Mouse (Mus musculus): ENCODE data around the gene 1700012B07Rik. TPM values are rescaled to one million over a fixed set of nuclear protein-coding genes. Genes with fewer than 3 reads are reported as not detected.
A peak's percentile ranks its signal among the peaks of the same experiment; 100 is the strongest.

The 1700012B07Rik gene
- not detected for total RNA-seq (2021)
- long read RNA-seq, experiment 1: 0 reads
- long read RNA-seq, experiment 2: 0 reads

DNA sequence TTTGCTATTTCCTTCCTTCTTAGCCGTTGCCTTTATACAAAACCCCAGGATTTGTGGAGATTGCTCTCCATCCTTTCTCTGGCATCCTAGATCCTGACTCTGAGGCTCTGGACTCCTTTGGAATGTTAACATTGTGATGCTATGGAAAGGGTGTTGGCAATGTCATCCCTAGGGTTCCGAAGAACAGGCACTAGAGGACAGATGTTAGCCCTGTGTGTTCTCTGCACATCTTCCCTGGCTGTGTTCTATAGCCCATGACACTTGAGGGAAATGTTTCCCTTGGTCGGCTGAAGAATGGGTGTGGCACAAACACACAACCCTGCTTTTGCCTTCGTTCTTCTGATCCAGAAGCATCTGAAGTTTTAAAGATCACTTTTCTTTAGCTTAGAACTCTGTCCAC lies at the start of gene 1700012B07Rik:
Gene 1700012B07Rik, minus strand, starts transcription at position 101 of the 400 bp plus-strand sequence.
- no peak for DNase-seq

DNA sequence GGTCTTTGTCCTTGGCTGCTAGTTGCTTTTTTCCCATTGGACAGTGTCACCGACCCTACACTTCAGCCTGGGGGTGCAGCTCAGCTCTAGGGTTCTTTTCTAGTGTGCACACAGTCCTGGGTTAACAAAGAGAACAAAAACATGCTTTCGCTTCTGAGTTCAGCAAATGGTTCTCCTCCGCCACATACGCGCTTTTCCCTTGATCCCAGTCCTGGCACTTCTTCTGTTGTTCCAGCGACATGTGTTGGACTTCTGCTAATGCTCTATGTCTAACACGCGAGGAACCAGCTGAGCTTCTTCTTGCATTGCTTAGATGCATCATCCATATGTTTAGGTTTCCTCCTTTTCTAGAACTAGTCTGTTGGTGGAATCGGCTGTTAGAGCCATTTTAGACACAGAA lies 48.9 kb upstream of the 1700012B07Rik start:
- DNase-seq: no peak
- intact Hi-C loops (cut with DNase I): no loop called here

More for the DNA sequence above, at the start of gene 1700012B07Rik:
- intact Hi-C loops (cut with DNase I): no loop called here

DNA sequence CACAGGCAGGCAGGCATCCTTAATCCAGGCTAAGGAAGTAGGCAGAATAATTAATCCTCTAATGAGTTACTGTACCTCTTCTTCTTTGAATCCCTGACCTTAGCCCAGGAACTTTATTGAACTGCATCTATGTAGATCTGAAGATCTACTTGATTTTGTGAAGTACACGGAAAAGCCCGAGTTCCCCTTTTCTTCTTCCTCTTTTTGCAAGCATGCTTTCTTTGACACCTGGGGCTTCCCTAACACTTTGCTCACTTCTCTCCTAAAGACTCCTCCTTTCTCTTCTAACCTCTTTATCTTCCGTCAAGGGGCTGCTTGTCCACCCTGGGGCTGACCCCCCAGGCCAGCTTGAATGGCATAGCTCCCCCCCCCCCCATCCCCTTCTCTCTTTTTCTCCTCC lies 48.0 kb upstream of the 1700012B07Rik start:
- no peak for DNase-seq
- intact Hi-C loops (cut with DNase I): no loop called here

DNA sequence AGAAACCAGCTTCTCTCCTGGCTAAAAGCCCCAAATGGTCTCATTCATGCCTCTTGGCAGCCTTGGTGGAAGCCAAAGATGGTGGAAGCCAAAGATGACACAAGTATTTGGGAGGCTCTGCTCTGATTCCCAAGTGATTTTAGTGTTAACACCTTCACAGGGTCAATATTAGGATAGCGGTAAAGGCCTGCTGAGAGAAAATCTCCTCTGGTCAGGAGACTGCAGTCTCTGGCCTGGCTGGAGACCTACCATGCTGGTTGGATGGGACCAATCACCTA lies 47.6 kb upstream of the 1700012B07Rik start:
- intact Hi-C loops (cut with DNase I): no loop called here

DNA sequence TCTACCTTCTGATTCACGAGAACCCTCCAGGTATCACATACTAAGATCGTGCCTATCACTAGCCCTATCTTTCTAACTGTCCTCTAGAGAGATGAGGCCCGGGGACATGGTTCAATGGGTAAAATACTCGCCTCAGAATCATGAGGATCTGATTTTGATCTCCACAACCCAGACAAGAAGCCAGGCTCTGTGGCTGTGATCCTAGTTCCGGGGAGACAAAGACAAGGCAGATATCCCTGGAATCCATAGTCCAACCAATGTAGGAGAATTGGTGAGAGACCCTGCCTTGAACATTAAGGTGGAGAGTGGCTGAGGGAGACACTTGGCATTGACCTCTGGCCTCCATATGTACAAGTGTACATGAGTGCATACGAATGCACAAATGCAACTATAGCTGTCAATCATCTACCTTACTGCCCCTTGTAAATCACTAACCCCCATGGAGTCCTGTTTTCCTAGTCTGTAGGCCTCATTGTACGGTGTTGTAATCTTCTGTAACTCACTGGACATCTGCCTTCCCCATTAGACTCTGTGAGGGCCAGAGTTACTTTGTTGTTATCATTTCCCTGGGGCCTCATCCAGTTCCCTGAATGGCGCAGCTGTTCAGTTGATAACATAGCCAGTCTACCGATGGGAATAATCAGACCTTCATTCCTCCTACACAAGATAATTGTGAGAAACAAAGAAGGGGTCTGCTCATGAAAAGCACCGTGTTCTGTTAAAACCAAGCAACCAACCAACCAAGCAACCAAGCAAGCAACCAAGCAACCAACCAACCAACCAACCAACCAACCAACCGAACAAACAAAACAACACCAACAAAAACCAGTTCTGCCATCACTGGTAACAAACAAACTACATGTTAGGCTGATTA lies 47.0 kb upstream of the 1700012B07Rik start:
- no peak for DNase-seq
- intact Hi-C loops (cut with DNase I): loop anchor here (5.0 kb wide), 1 partner anchor 237 kb away; no protein-coding TSS in a partner anchor

More for the DNA sequence above, 47.6 kb upstream of the 1700012B07Rik start:
- DNase-seq: peak in 1 of 2 experiments; percentile 47

DNA sequence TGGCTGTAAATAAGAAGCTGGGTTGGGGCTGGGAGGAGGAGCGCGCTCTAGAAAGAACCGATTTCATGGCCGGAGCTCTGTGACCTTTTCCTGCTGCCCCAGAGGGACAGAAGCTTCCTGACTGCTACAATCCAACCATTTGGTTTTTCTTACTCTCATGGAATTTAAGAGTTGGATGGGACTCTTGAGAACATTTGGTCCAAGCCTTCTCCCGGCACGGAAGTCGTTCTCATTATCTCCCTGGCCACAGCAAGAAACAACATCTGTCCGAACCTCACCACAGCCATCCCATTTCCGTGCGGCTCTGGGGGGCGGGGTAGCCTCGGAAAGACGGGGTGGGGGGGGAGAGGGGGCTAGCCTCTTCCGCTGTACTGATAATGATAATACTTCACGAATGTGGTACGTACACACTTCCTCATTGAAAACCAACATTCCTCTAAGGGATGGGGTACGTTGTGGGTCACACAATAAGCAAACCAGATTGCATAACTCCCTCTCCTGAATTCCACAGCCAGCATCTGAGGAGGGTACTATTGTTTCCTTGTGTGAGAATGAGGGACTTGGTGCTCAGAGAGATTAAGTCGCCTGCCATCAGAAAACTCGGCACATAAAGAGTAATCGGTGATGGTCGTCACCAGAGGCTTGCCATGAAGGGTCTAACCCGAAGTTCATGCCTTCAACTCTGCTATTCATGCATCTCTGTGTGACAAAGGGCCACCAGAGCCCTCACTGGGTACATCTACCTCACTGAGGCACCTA lies 46.2 kb upstream of the 1700012B07Rik start:
- intact Hi-C loops (cut with DNase I): loop anchor here (1.0 to 5.0 kb wide), 2 partner anchors 238 to 394 kb away; no protein-coding TSS in a partner anchor
- peak; percentile 51 to 58 for DNase-seq

DNA sequence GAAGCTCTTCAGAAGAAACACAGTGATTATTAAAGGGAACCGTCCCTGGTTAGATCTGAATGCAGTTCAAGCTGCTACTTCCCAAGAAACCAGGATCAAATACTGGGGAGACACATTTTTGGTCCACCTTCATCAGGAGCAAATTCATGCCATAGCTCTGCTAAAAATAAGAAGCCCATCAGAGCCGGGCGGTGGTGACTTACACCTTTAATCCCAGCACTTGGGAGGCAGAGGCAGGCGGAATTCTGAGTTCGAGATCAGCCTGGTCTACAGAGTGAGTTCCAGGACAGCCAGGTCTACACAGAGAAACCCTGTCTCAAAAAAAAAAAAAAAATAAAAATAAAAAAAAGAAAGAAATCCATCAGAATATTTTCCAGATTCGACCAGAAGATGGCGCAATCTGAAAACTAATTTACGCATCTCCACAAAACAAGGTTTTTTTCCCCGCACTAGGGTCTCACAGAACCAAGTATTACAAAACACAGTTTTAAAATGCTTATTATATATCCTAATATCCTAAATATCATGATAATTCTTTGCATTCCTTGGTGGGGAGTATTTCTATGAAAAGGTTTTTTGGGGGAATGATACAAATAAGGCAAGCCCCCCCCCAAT lies 45.4 kb upstream of the 1700012B07Rik start:
- intact Hi-C loops (cut with DNase I): loop anchor here (1.0 to 5.0 kb wide), 2 partner anchors 239 to 395 kb away; no protein-coding TSS in a partner anchor
- DNase-seq: peak in 1 of 2 experiments; percentile 53

DNA sequence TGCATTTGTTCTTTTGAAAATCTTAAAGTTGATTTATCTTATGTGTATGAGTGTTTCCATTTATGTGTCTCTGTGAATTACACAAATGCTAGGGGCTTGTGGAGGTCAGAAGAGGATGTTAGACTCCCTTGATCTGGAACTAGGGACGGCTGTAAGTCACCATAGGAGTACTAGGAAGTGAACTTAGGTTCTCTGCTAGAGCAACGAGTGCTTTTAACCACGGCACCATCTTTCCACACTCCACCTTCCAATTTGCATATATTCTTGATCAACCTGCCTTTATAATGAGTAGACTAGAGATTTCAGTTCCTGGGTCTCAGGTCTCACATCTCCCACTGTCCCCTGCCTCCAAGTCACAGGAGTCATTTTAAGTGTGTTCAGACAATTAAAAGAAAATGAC lies 44.8 kb upstream of the 1700012B07Rik start:
- no peak for DNase-seq
- intact Hi-C loops (cut with DNase I): loop anchor here (1.0 to 5.0 kb wide), 2 partner anchors 240 to 396 kb away; no protein-coding TSS in a partner anchor

DNA sequence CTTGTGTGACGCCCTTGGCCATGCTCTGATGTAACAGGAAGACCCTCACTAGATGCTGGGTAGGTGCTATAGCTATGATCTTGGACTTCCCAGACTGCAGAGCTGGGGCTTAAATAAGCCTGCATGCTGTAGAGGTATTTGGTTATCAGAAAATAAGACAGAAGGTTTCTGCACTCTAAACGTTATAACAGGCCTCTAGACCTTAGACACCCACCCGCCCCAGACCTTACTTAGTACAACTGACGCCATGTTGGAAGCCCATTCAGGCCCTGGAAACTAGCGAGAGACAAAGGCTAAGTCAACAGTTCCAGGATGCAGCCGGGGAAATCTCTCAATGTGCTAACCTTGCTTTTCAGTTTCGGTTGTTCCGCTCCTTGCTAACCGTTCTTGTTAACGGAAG lies 44.2 kb upstream of the 1700012B07Rik start:
- intact Hi-C loops (cut with DNase I): loop anchor here (5.0 kb wide), 1 partner anchor 240 kb away; no protein-coding TSS in a partner anchor

DNA sequence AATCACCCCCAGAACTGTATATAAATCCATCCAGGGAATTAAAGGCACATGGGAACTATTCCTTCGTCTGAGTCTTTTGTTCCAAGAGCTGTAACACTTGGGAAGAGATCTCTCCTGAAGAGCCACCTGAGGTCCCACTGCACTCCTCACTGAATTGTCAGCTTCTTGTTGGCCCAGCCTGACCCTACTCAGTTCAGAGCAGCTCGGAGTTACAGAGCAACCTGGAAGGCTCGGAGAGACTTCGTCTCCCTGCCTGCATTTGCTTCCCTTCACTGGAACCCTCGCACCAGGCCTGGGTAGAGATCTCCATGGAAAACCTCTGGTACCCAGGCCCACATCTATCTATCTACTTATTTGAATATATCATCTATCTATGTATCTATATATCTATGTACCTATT lies 40.0 kb upstream of the 1700012B07Rik start:
- no peak for DNase-seq
- intact Hi-C loops (cut with DNase I): no loop called here

More for the DNA sequence above, 44.2 kb upstream of the 1700012B07Rik start:
- no peak for DNase-seq

DNA sequence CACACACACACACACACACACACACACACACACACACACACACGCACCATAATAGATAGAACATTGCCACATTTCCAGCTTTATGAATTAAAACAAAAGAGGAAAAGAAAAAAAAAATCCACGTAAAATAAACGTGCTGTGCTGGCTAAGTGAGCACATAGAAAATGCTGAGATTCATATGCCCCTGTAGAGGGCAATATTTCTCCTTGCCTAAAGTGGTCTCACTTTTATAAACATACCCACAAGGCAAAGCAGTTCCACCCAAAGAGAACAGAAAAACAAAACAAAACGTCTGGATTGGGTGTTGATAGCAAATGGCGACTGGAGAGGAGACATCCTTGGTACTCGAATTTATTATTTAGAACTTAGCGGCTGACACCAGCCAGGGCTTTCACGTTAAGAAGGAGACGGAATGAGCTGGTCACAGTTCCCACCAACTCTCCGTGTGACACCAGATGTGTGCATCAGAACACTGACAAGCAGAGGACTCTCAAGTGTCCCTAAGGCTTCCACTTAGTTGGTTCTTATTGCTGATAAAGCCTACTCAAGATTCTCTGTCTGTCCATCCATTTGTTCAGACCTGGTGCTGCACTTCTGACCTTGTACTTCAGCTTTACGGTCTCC lies 38.8 kb upstream of the 1700012B07Rik start:
- intact Hi-C loops (cut with DNase I): no loop called here
- DNase-seq: no peak

DNA sequence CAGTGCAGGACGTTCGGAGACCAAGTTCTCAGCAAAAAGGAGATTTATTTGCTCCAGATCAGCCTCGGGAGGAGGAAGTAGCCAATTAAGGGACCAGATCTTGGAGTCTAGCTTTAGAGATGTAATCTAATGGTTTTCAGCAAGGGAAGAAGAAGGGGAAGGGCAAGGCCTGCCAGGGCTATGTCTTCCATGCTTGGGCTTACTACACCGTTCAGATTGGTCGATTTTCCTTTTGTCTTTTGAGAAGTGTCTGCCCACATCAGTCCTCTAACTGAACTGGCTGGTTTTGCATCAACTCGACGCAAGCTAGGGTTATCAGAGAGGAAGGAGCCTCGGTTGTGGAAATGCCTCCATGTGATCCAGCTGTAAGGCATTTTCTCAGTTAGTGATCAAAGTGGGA lies 37.7 kb upstream of the 1700012B07Rik start:
- intact Hi-C loops (cut with DNase I): no loop called here
- no peak for DNase-seq

DNA sequence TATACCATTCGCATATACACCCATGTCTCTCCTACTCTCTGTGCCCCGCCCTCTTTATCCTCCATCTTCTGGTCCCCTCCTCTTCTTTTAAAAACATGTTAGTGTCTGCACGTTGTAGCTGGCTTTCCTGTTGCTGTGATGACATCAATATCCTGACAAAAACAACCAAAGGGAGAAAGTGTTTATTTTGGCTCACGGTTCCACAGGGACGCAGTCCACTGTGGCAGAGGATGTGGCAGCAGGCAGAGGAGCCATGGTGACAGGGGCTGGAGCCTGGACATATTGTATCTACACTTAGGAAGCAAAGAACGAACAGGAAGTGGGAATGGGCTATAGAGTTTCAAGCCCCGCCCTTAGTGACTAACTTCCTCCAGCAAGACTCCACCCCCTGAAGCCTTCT lies 36.1 kb upstream of the 1700012B07Rik start:
- no peak for DNase-seq
- intact Hi-C loops (cut with DNase I): loop anchor here (5.0 kb wide), 1 partner anchor 622 kb away; no protein-coding TSS in a partner anchor

DNA sequence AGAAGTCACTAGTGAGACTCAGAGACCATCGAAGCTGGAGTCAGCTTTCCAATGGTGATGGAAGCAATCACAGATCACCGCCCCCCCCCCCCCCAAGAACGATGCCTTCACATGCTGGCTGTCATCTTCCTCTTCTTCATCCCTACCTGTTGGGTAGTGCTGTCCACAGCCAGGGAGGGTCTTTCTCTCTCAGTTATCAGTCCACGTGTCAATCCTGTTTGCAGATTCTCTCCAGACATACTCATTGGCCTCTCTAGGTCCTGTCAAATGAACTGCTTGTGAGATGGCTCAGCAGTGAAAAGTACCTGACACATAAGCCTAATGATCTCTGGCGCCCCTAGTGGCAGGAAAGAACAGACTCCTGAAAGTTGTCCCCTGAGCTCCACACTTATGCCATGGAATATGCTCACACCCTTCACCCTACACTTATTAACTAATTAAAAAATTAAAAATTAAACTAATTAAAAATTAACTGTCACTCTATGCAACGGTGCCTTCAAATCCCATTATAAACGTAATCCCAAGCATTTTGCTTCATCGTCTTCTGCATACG lies 35.4 kb upstream of the 1700012B07Rik start:
- intact Hi-C loops (cut with DNase I): loop anchor here (5.0 kb wide), 1 partner anchor 621 kb away; no protein-coding TSS in a partner anchor
- DNase-seq: peak; percentile 61 to 75

DNA sequence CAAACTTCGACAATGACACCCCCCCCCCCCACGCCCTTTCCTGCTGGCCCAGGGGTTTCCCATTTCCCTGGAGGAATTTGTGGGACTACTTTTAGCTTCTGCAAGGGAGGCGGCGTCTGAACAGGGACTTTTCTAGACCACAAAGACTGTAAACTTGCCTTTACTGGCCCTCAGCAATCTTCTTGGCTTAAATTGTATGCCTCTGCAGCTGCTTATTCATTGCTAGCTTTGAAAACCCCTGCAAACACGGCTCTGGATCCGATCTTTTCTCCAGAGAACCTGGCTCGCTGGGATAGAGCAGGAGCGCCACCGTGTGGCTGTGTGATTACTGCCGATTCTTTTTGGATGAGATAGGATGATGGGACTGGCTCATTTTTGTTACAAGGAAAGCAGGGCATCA lies 32.7 kb upstream of the 1700012B07Rik start:
- intact Hi-C loops (cut with DNase I): loop anchor here (1.0 to 5.0 kb wide), 4 partner anchors 190 to 618 kb away; no protein-coding TSS in a partner anchor
- DNase-seq: peak; percentile 92 to 96

DNA sequence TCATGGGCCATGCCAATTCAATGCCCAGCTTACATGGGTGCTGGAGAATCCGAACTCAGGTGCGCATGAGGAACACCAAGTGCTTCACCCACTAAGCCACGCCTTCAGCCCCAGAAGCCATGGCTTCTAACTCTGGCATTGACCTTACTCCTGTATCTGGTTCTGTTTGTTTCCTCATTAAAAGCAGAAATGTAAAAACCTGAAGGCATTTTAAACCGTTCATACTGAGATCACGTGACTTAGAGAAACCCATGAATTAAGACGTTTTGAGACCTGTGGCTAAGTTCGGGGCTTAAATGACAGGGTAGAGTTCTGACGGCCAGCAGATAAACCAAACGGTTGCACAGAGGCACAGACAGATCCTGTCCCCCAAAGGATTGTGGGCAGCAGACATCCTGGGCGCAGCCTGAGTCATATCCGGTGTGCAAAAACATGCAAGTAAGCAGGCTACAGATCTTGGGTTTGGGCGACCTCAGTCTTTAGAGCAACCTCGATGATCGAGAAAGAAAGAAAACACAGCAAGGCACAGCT lies 32.2 kb upstream of the 1700012B07Rik start:
- DNase-seq: peak; percentile 25 to 37
- intact Hi-C loops (cut with DNase I): loop anchor here (1.0 to 5.0 kb wide), 5 partner anchors 138 to 618 kb away; partner anchors contain the start of gene Fam20a

DNA sequence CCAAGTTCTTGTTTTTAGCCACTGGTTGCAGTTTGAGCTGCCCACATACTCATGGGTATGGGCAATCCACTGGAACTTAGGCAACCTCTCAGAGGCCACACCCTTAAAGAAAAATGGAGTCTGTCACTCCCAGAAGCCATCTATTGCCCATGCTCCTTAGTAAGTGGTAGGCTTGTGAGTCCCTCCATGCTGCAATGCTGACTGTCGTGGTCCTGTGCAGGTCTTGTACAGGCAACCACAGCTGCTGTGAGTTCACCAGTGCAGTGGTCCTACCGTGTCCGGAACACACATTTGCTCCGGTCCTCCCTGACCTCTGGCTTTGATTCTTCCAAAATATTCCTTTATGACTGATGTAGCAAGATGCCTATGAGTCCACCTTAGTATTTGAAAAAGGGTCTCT lies 31.6 kb upstream of the 1700012B07Rik start:
- intact Hi-C loops (cut with DNase I): loop anchor here (5.0 kb wide), 1 partner anchor 137 kb away; the partner anchor contains the start of gene Fam20a
- DNase-seq: no peak

DNA sequence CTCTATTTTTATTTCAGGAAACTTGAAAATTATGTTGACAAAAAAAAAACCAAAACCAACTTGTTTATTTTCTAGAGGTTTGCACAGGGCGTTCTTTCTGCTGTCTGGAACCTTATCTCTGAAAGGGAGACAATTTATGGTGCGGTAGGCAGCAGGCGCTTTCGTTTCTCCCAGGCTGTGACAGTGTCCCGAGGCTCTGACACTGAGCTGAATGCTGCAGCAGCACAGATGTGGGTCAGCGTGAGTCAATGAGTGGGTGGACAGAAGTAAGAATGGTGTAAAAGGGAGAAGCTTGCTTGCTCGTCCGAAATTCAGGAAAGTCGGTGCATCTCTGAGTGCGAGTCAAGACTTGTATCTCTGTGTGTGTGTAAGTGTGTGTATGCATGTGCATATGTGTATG lies 29.2 kb upstream of the 1700012B07Rik start:
- DNase-seq: peak in 1 of 2 experiments; percentile 10
- intact Hi-C loops (cut with DNase I): loop anchor here (5.0 kb wide), 1 partner anchor 135 kb away; the partner anchor contains the start of gene Fam20a

DNA sequence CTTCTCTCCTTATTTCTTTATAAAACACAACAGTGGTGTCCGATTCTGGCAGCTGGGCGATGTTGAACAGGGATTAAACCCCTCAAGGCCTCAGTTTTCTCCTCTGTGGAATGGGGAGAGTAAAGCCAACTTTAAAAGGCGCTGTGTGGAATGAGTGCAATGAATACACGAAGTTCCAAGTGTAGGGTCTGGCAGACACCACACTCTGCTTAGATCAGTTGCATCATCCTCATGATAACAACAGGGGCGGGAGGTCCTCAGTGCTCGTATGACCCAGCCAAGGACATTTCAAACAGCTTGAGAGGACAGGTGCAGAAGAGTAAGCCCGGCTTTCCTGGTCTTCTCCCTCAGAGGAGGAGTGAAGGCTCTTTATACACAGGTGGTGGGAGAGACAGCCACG lies 26.2 kb upstream of the 1700012B07Rik start:
- no peak for DNase-seq
- intact Hi-C loops (cut with DNase I): no loop called here
